Mouse (Mus musculus): ENCODE measurements around the gene Akap10. TPM values are rescaled to one million over a fixed set of nuclear protein-coding genes. Genes with fewer than 3 reads are reported as not detected.

Akap10 gene
- total and polyA plus RNA-seq, 3 experiments: 17.7 to 20.1 TPM; not detected in 1

DNA sequence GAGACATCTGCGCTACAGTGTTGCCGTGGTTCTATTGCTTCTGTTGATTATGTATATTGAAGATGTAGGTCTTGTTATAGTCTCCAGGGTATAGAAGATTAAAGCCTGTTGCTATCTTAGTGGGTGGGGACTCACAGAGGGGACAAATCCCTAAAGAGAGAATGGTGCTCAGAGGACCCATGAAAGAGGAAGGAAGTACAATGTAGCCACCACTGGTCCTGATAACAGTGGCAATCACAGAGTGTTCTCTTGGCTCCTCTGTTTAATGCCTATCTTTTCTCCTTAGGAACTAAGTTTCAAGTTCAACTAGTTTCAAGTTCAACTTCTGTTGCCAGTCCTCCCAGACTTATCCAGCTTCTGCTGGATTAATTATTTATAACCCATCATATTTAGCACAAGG is 12.9 kb upstream of the Akap10 start:
- H3K36me3 ChIP-seq (ENCODE audit: control insufficient read depth in 1 of 2, insufficient read depth in 2 of 2, low read length in 2 of 2): peaks cover 0 to 43% of the 10 kb centered on the region in 2 experiments; a peak in 2 of 4 replicates
- peak overlapping the region; percentile 44 for H3K27ac ChIP-seq (ENCODE audit: control insufficient read depth, low read depth, low read length)
- H3K4me3 ChIP-seq (ENCODE audit: control insufficient read depth in 1 of 2, insufficient read depth in 1 of 2, low read depth in 2 of 2, low read length in 2 of 2): no peak overlapping the region
- peak; percentile 93 for DNase-seq (ENCODE audit: low read depth, low spot score)
- peaks cover 24 to 35% of the 10 kb centered on the region in 2 experiments for H3K4me1 ChIP-seq (ENCODE audit: control insufficient read depth in 1 of 2, insufficient read depth in 2 of 2, low read length in 2 of 2)
- H3K9ac ChIP-seq (ENCODE audit: control insufficient read depth, low read depth, low read length, poor library complexity, severe bottlenecking): no peak overlapping the region
- no peaks in the 10 kb centered on the region for H3K79me2 ChIP-seq (ENCODE audit: control insufficient read depth, insufficient read depth, low read length, poor library complexity)
- no peaks in the 10 kb centered on the region for H3K9me3 ChIP-seq (replicated peaks; ENCODE audit: insufficient read depth, low read length)
- H3K27me3 ChIP-seq (ENCODE audit: control insufficient read depth in 1 of 2, insufficient read depth in 2 of 2, low read length in 2 of 2): no peaks in the 10 kb centered on the region
- TF ChIP-seq UBTF (IDR thresholded peaks at IDR 0.05; ENCODE audit: borderline replicate concordance, insufficient read depth, low read depth, low read length): no peak
- no peak for TF ChIP-seq NRF1 (IDR thresholded peaks at IDR 0.05; ENCODE audit: insufficient read depth, low read depth, low read length, poor library complexity, severe bottlenecking)
- TF ChIP-seq SMC3 (IDR thresholded peaks at IDR 0.05; ENCODE audit: low read depth, low read length): no peak
- no peak for TF ChIP-seq CTCF (IDR thresholded peaks at IDR 0.05 in 2 of 3, conservative IDR thresholded peaks at IDR 0.05 in 1 of 3; ENCODE audit: control insufficient read depth in 1 of 3, insufficient read depth in 1 of 3, low read depth in 2 of 3, low read length in 3 of 3, poor library complexity in 1 of 3, severe bottlenecking in 1 of 3)
- no peak for TF ChIP-seq ZC3H11A (IDR thresholded peaks at IDR 0.05; ENCODE audit: low read depth, low read length)
- TF ChIP-seq ELF1 (IDR thresholded peaks at IDR 0.05; ENCODE audit: low read depth, low read length): no peak; the same call in 1 of the 2 replicates
- TF ChIP-seq RCOR1 (IDR thresholded peaks at IDR 0.05; ENCODE audit: low read depth, low read length): peak; percentile 100
- TF ChIP-seq RAD21 (IDR thresholded peaks at IDR 0.05; ENCODE audit: low read depth, low read length): no peak
- TF ChIP-seq NELFE (IDR thresholded peaks at IDR 0.05; ENCODE audit: low read depth, low read length): no peak
- TF ChIP-seq MAZ (IDR thresholded peaks at IDR 0.05; ENCODE audit: low read depth, low read length): peak; percentile 59; the same call in 1 of the 2 replicates
- no peak for TF ChIP-seq E2F4 (IDR thresholded peaks at IDR 0.05; ENCODE audit: borderline replicate concordance, low read depth, low read length)
- no peak for TF ChIP-seq JUND (IDR thresholded peaks at IDR 0.05; ENCODE audit: low read depth, low read length)
- TF ChIP-seq TAL1 (IDR thresholded peaks at IDR 0.05; ENCODE audit: low read length): peak; percentile 75
- peak; percentile 92 to 99 for TF ChIP-seq EP300 (IDR thresholded peaks at IDR 0.05; ENCODE audit: low read depth in 1 of 2, low read length in 2 of 2)
- no peak for TF ChIP-seq POLR2A (IDR thresholded peaks at IDR 0.05; ENCODE audit: control insufficient read depth in 1 of 2, insufficient read depth in 1 of 2, low read depth in 1 of 2, low read length in 2 of 2, poor library complexity in 1 of 2)
- no peak for TF ChIP-seq KAT2A (conservative IDR thresholded peaks at IDR 0.05; ENCODE audit: low read depth, low read length)
- TF ChIP-seq ZMIZ1 (IDR thresholded peaks at IDR 0.05; ENCODE audit: low read depth, low read length): no peak
- no peak for TF ChIP-seq USF1 (IDR thresholded peaks at IDR 0.05; ENCODE audit: low read depth, low read length)
- no peak for TF ChIP-seq MEF2A (IDR thresholded peaks at IDR 0.05; ENCODE audit: extremely low read depth, insufficient replicate concordance, low read depth, low read length, poor library complexity, severe bottlenecking)
- TF ChIP-seq MYB (IDR thresholded peaks at IDR 0.05; ENCODE audit: low read depth, low read length): no peak
- TF ChIP-seq ZNF384 (IDR thresholded peaks at IDR 0.05; ENCODE audit: low read depth, low read length): no peak
- peak; percentile 99 for TF ChIP-seq GATA1 (IDR thresholded peaks at IDR 0.05; ENCODE audit: low read depth, low read length)
- no peak for TF ChIP-seq POLR2AphosphoS5 (IDR thresholded peaks at IDR 0.05; ENCODE audit: borderline replicate concordance, low read depth, low read length)
- TF ChIP-seq MAFK (IDR thresholded peaks at IDR 0.05; ENCODE audit: borderline replicate concordance, low read depth, low read length): peak; percentile 42; the same call in 1 of the 2 replicates
- TF ChIP-seq POLR2AphosphoS2 (IDR thresholded peaks at IDR 0.05; ENCODE audit: low read length): no peak
- TF ChIP-seq USF2 (IDR thresholded peaks at IDR 0.05; ENCODE audit: borderline replicate concordance in 1 of 2, insufficient read depth in 1 of 2, low read depth in 1 of 2, low read length in 2 of 2): no peak
- TF ChIP-seq MXI1 (IDR thresholded peaks at IDR 0.05; ENCODE audit: low read depth, low read length): peak; percentile 45; the same call in 1 of the 2 replicates
- peak; percentile 88 for TF ChIP-seq SIN3A (IDR thresholded peaks at IDR 0.05; ENCODE audit: low read length)
- peak; percentile 85 for TF ChIP-seq ETS1 (IDR thresholded peaks at IDR 0.05; ENCODE audit: low read depth, low read length)
- TF ChIP-seq HCFC1 (IDR thresholded peaks at IDR 0.05; ENCODE audit: low read depth, low read length): peak; percentile 55; the same call in 1 of the 2 replicates
- peak; percentile 81 for TF ChIP-seq MYC (IDR thresholded peaks at IDR 0.05; ENCODE audit: low read depth, low read length)
- TF ChIP-seq BHLHE40 (IDR thresholded peaks at IDR 0.05; ENCODE audit: borderline replicate concordance, low read depth, low read length): no peak
- no peak for TF ChIP-seq CHD2 (IDR thresholded peaks at IDR 0.05; ENCODE audit: low read length)
- TF ChIP-seq GABPA (IDR thresholded peaks at IDR 0.05; ENCODE audit: low read depth, low read length): no peak
- TF ChIP-seq CHD1 (IDR thresholded peaks at IDR 0.05; ENCODE audit: low read depth, low read length): no peak
- peak; percentile 86 for TF ChIP-seq TCF12 (IDR thresholded peaks at IDR 0.05; ENCODE audit: low read depth, low read length)
- TF ChIP-seq ZKSCAN1 (IDR thresholded peaks at IDR 0.05; ENCODE audit: low read depth, low read length): no peak
- no peak for TF ChIP-seq MAX (IDR thresholded peaks at IDR 0.05; ENCODE audit: low read length)

All from MEL (cell line).